Mouse (Mus musculus) cerebellum, adult 18-20 months (tissue): ENCODE data around the gene Fabp2.
"Not testable (repeated sequence)": the region's sequence is repeated elsewhere in the genome, so short reads cannot be mapped to it uniquely, and the experiment has no call there.

ENCODE experiments used
- DNase-seq, 2 experiments: peaks; one replicate each; pipeline ENCODE4 v3.0.0; 2021

The Fabp2 gene

GRCm38 (mm10) chr3:122920572-122921435, 25.9 kb downstream of the Fabp2 start:
- DNase-seq, result no peak

- DNase-seq, result no peak
These were observed 27.0 kb downstream of the Fabp2 start for GRCm38 (mm10) chr3:122921676-122922527.

- no peak for DNase-seq
These were observed 28.3 kb downstream of the Fabp2 start for GRCm38 (mm10) chr3:122923147-122923546.

- DNase-seq, result peak; percentile 96
These were observed 29.4 kb downstream of the Fabp2 start, which contains the start of gene 1810037I17Rik for GRCm38 (mm10) chr3:122924009-122924914. TSS of gene 1810037I17Rik (plus strand) at chr3:122924203.

- DNase-seq, result peak in 1 of 2 experiments; percentile 22
These were observed 34.9 kb downstream of the Fabp2 start for GRCm38 (mm10) chr3:122929723-122930122.

- DNase-seq, result no peak
These were observed 37.6 kb downstream of the Fabp2 start for GRCm38 (mm10) chr3:122932466-122932865.

GRCm38 (mm10) chr3:122937176-122937575, 42.3 kb downstream of the Fabp2 start:
- not testable (repeated sequence) for DNase-seq

GRCm38 (mm10) chr3:122939215-122939614, 44.3 kb downstream of the Fabp2 start:
- DNase-seq, result peak in 1 of 2 experiments; percentile 12

- no peak for DNase-seq
These were observed 48.6 kb downstream of the Fabp2 start for GRCm38 (mm10) chr3:122943387-122943890.
